Mouse (Mus musculus): ENCODE results near the gene Sqstm1. TPM values are rescaled to one million over a fixed set of nuclear protein-coding genes. Genes with fewer than 3 reads are reported as not detected.

Gene Sqstm1
- polyA plus RNA-seq, 1 experiment from 2014 or later, result 152 TPM

GRCm38 (mm10) chr11:50238821-50239791 lies 28.5 kb upstream of the Sqstm1 start:
- Histone ChIP-seq H3K4me3 (no peak overlapping the region), H3K36me3 (peaks cover 16% of the 10 kb centered on the region), H3K27me3 (replicated peaks) (peaks cover 6% of the 10 kb centered on the region; the same call in 1 of the 2 replicates), H3K27ac (no peak overlapping the region), H3K9ac (no peak overlapping the region; the same call in 1 of the 2 replicates), H3K4me1 (peaks cover 48% of the 10 kb centered on the region), H3K9me3 (replicated peaks) (no peaks in the 10 kb centered on the region), H3K4me2 (peak overlapping the region; percentile 100)
- 62% methylated on average over 9 of the region's 9 CpGs for WGBS (ENCODE audit: insufficient replicate concordance)
- ATAC-seq, result no peak

DNA sequence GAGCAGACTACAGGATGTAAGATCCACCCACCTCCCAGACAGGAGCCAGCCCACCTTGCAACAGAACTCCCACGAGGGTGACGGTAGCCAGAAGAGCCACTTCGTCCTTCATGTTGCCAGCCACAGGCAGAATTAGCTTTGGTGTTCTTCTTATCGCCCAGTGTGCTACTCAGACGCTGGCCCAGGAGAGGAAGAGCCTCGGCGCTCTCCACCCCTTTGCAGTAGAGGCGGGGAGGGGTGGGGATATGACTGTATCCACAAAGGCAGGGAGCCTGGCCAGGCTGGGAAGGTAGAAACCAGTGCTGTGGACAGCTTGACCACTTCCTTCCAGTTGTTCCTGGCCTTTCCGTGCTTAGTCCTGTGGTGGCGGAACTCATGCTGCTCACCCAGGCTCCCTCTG lies 27.7 kb upstream of the Sqstm1 start, which contains the start of gene Ltc4s:
Gene Ltc4s, minus strand, starts transcription at position 293 of the 400 bp plus-strand sequence.
- Histone ChIP-seq H3K4me3 (peak within 1 kb of the TSS; percentile 66), H3K9ac (peak within 1 kb of the TSS; percentile 72), H3K27ac (no peak within 1 kb of the TSS; the same call in 1 of the 2 replicates), H3K27me3 (replicated peaks) (peaks cover 6% of the 10 kb centered on the region; the same call in 1 of the 2 replicates), H3K9me3 (replicated peaks) (no peaks in the 10 kb centered on the region), H3K36me3 (peaks cover 24% of the 10 kb centered on the region), H3K4me2 (peak within 1 kb of the TSS; percentile 100), H3K4me1 (peaks cover 48% of the 10 kb centered on the region)
- peak; percentile 45 for ATAC-seq
- 7% methylated on average over 10 of the region's 10 CpGs for WGBS (ENCODE audit: insufficient replicate concordance)

- Histone ChIP-seq H3K4me1 (peaks cover 48% of the 10 kb centered on the region), H3K9ac (peak overlapping the region; percentile 72), H3K36me3 (peaks cover 35% of the 10 kb centered on the region), H3K27ac (no peak overlapping the region), H3K4me2 (peak overlapping the region; percentile 100), H3K9me3 (replicated peaks) (no peaks in the 10 kb centered on the region), H3K27me3 (replicated peaks) (peaks cover 6% of the 10 kb centered on the region; the same call in 1 of the 2 replicates), H3K4me3 (peak overlapping the region; percentile 66)
- ATAC-seq, result peak; percentile 30
- WGBS (ENCODE audit: insufficient replicate concordance), result 1% methylated on average over 66 of the region's 66 CpGs
Measured at GRCm38 (mm10) chr11:50236937-50237835, 26.6 kb upstream of the Sqstm1 start.

DNA sequence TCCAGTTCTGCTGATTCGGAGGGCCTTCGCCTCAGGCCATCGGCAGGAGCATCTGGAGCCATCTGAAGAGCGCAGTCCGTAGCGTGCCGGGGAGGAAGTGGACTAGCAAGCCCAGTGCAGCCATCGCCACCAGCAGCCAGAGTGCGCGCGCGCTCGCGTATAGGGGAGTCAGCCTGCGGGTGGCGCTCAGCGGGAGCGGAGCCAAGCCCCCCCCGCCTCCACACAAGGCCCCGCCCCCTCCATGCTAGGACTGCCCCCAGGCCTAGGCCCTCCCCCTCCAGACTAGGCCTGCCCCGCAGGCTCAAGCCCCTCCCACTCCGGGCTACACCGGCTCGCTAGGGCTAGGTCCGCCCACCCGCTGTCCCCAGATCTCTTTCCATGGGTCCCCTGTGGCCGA lies 25.9 kb upstream of the Sqstm1 start:
- peaks cover 42% of the 10 kb centered on the region for H3K36me3 ChIP-seq
- peak overlapping the region; percentile 100 for H3K4me2 ChIP-seq
- H3K4me1 ChIP-seq, result peaks cover 50% of the 10 kb centered on the region
- H3K27ac ChIP-seq, result 0 out of 2 replicates have a peak overlapping the region, but pooled peaks have one; percentile 37
- H3K9me3 ChIP-seq (replicated peaks), result no peaks in the 10 kb centered on the region
- H3K9ac ChIP-seq, result peak overlapping the region; percentile 72
- peaks cover 6% of the 10 kb centered on the region; the same call in 1 of the 2 replicates for H3K27me3 ChIP-seq (replicated peaks)
- peak; percentile 91 for ATAC-seq
- peak overlapping the region; percentile 66 for H3K4me3 ChIP-seq
- 4% methylated on average over 27 of the region's 27 CpGs for WGBS (ENCODE audit: insufficient replicate concordance)

DNA sequence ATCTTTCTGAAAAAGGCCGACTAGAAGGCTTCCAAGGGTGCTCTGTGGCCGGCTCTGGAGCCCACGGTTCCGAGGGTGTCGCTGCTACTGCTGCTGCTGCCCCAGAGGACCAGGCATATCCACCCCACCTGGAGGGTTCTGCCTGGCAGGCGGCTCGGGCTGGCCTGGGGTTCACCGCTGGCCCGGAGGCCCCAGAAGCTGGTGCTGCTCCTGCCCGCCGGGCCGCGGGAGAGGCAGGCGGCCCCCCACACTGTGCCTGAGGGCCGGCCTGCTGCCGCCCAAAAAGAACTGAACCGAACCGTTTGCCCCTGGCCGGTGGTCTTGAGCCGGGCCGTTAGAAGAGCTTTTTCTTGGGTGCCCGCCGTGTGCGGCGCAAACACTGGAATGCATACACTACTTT lies 24.0 kb upstream of the Sqstm1 start:
- Histone ChIP-seq H3K9ac (no peak overlapping the region), H3K4me1 (peaks cover 57% of the 10 kb centered on the region), H3K4me3 (no peak overlapping the region), H3K9me3 (replicated peaks) (no peaks in the 10 kb centered on the region), H3K36me3 (peaks cover 56% of the 10 kb centered on the region), H3K27me3 (replicated peaks) (peaks cover 6% of the 10 kb centered on the region; the same call in 1 of the 2 replicates), H3K27ac (no peak overlapping the region), H3K4me2 (no peak overlapping the region)
- WGBS (ENCODE audit: insufficient replicate concordance), result 88% methylated on average over 25 of the region's 25 CpGs
- ATAC-seq, result no peak

DNA sequence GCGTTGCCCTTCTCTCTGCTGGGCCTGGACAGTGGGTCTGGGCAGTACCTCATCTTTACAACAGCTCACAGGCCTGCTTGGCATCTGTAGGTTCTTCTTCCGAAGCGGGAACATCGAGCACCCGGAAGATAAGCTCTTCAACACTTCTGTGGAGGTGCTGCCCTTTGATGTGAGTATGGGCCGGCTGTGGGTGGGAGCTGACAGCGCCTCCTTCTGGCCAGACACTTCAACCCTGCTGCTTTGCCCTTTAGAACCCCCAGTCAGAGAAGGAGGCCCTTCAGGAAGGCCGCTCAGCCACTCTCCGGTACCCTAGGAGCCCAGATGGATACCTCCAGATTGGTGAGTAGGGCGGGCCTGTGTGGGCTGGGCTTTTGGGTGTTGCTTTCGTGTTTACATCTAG lies 23.4 kb upstream of the Sqstm1 start:
- WGBS (ENCODE audit: insufficient replicate concordance), result 81% methylated on average over 11 of the region's 11 CpGs
- no peak overlapping the region for H3K4me2 ChIP-seq
- H3K4me3 ChIP-seq, result no peak overlapping the region
- H3K27me3 ChIP-seq (replicated peaks), result peaks cover 6% of the 10 kb centered on the region; the same call in 1 of the 2 replicates
- no peaks in the 10 kb centered on the region for H3K9me3 ChIP-seq (replicated peaks)
- H3K36me3 ChIP-seq, result peaks cover 56% of the 10 kb centered on the region
- H3K27ac ChIP-seq, result no peak overlapping the region
- ATAC-seq, result no peak
- H3K4me1 ChIP-seq, result peaks cover 57% of the 10 kb centered on the region
- H3K9ac ChIP-seq, result no peak overlapping the region

DNA sequence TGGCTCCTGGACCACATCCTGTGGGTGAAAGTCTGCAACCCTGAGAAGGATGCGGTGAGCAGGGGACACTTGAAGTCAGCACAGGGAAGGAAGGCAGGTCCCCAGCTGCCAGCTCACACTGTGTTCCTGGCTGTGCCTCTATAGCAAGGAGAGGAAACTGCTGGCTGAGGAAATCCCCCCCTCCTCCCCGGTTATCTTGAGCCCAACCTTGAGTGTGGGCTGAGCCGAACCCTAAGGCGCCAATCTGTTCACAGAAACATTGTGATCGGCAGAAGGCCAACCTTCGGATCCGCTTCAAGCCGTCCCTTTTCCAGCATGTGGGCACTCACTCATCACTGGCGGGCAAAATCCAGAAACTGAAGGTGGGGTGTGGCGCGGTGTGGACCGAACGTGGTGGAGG lies 22.4 kb upstream of the Sqstm1 start:
- Histone ChIP-seq H3K4me3 (no peak overlapping the region), H3K9ac (no peak overlapping the region), H3K36me3 (peaks cover 61% of the 10 kb centered on the region), H3K27ac (no peak overlapping the region), H3K9me3 (replicated peaks) (no peaks in the 10 kb centered on the region), H3K4me1 (peaks cover 57% of the 10 kb centered on the region), H3K4me2 (no peak overlapping the region), H3K27me3 (replicated peaks) (peaks cover 6% of the 10 kb centered on the region; the same call in 1 of the 2 replicates)
- 87% methylated on average over 13 of the region's 13 CpGs for WGBS (ENCODE audit: insufficient replicate concordance)
- no peak for ATAC-seq

DNA sequence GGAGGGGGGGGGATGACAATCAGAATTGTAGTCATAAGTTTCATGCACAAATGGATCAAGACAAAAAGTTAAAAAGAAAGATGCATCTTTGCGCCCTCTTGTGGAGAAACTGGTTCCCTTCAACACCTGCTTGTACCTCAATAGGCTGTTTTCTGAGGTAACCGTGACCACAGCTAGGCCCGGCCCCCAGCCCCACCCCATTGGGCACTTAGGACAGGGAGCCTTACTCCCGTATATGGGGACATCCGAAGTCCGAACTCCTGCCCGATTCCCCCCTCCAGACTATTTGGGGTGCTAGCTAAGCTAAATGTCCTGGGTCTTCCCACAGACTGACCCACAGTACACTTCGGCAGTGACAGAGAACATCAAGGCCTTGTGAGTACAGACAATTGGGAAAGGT lies 20.8 kb upstream of the Sqstm1 start:
- peaks cover 68% of the 10 kb centered on the region for H3K36me3 ChIP-seq
- no peak overlapping the region for H3K9ac ChIP-seq
- no peak overlapping the region for H3K4me3 ChIP-seq
- H3K4me1 ChIP-seq, result peaks cover 60% of the 10 kb centered on the region
- ATAC-seq, result no peak
- H3K27me3 ChIP-seq (replicated peaks), result no peaks in the 10 kb centered on the region
- no peak overlapping the region for H3K27ac ChIP-seq
- 42% methylated on average over 8 of the region's 8 CpGs for WGBS (ENCODE audit: insufficient replicate concordance)
- H3K4me2 ChIP-seq, result peak overlapping the region; percentile 45; the same call in 1 of the 2 replicates
- H3K9me3 ChIP-seq (replicated peaks), result no peaks in the 10 kb centered on the region

- Histone ChIP-seq H3K9me3 (replicated peaks) (no peaks in the 10 kb centered on the region), H3K4me1 (peaks cover 60% of the 10 kb centered on the region), H3K36me3 (peaks cover 68% of the 10 kb centered on the region), H3K9ac (0 out of 2 replicates have a peak overlapping the region, but pooled peaks have one; percentile 20), H3K4me3 (peak overlapping the region; percentile 10; the same call in 1 of the 2 replicates), H3K27ac (no peak overlapping the region), H3K4me2 (peak overlapping the region; percentile 45), H3K27me3 (replicated peaks) (no peaks in the 10 kb centered on the region)
- 69% methylated on average over 45 of the region's 45 CpGs for WGBS (ENCODE audit: insufficient replicate concordance)
- ATAC-seq, result no peak
Measured at GRCm38 (mm10) chr11:50230481-50231304, 20.1 kb upstream of the Sqstm1 start.

- WGBS (ENCODE audit: insufficient replicate concordance), result 60% methylated on average over 7 of the region's 7 CpGs
- peaks cover 55% of the 10 kb centered on the region for H3K36me3 ChIP-seq
- peaks cover 57% of the 10 kb centered on the region for H3K4me1 ChIP-seq
- H3K27me3 ChIP-seq (replicated peaks), result no peaks in the 10 kb centered on the region
- no peak overlapping the region for H3K4me3 ChIP-seq
- ATAC-seq, result no peak
- H3K27ac ChIP-seq, result no peak overlapping the region; the same call in 1 of the 2 replicates
- H3K4me2 ChIP-seq, result no peak overlapping the region
- no peaks in the 10 kb centered on the region for H3K9me3 ChIP-seq (replicated peaks)
- H3K9ac ChIP-seq, result no peak overlapping the region
Measured at GRCm38 (mm10) chr11:50229252-50229910, 18.8 kb upstream of the Sqstm1 start.

Measured in liver, embryonic 12.5 days (tissue).